Mouse (Mus musculus): ENCODE data around the gene Rnf186. TPM values are rescaled to one million over a fixed set of nuclear protein-coding genes. Genes with fewer than 3 reads are reported as not detected.

Rnf186 gene
- polyA plus RNA-seq, 1 experiment from 2014 or later = not detected

GRCm38 (mm10) chr4:139011201-139011702 is 44.3 kb downstream of the Rnf186 start:
- DNase-seq (ENCODE audit: low spot score, missing footprints) = peak; percentile 59
- no peak for ATAC-seq (ENCODE audit: low FRiP score)
- H3K36me3 ChIP-seq (ENCODE audit: control insufficient read depth, insufficient read depth, low read length) = no peaks in the 10 kb centered on the region
- WGBS = 97% methylated on average over 13 of the region's 13 CpGs
- no peaks in the 10 kb centered on the region for H3K4me1 ChIP-seq (ENCODE audit: control insufficient read depth, insufficient read depth, low read length)
- no peak overlapping the region for H3K27ac ChIP-seq (ENCODE audit: low read depth, low read length)
- no peak overlapping the region for H3K9ac ChIP-seq (ENCODE audit: low read length)
- no peaks in the 10 kb centered on the region; the same call in 1 of the 2 replicates for H3K9me3 ChIP-seq (ENCODE audit: control insufficient read depth, low read length)
- no peaks in the 10 kb centered on the region; the same call in 1 of the 2 replicates for H3K27me3 ChIP-seq (ENCODE audit: control insufficient read depth, insufficient read depth, low read length)
- no peak overlapping the region for H3K4me2 ChIP-seq
- no peak overlapping the region for H3K4me3 ChIP-seq (ENCODE audit: low read depth, low read length)

DNA sequence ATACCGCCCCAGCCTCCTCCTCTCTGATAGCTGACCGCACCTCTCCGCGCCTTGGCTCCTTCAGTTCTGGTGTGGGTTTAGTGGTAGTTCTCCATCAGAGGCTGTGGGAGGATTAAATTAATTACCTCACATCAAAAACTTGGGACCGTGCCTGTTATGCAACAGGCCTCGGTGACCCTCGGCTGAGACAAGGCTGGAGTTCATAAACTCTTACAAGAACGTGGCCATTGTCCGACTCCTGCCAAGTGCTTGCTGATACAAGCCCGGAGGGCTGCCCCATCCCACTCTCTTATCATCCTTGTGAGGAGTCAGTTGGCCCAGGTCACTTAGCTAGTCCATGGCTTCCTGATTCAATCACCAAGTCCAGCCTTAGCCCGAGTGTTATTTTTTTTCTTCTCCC is 46.4 kb downstream of the Rnf186 start:
- no peaks in the 10 kb centered on the region for H3K36me3 ChIP-seq (ENCODE audit: control insufficient read depth, insufficient read depth, low read length)
- 93% methylated on average over 11 of the region's 11 CpGs for WGBS
- no peaks in the 10 kb centered on the region for H3K4me1 ChIP-seq (ENCODE audit: control insufficient read depth, insufficient read depth, low read length)
- H3K4me3 ChIP-seq (ENCODE audit: low read depth, low read length) = no peak overlapping the region
- no peak overlapping the region for H3K4me2 ChIP-seq
- DNase-seq (ENCODE audit: low spot score, missing footprints) = no peak
- no peaks in the 10 kb centered on the region; the same call in 1 of the 2 replicates for H3K9me3 ChIP-seq (ENCODE audit: control insufficient read depth, low read length)
- ATAC-seq (ENCODE audit: low FRiP score) = no peak
- no peak overlapping the region for H3K27ac ChIP-seq (ENCODE audit: low read depth, low read length)
- no peak overlapping the region for H3K9ac ChIP-seq (ENCODE audit: low read length)
- no peaks in the 10 kb centered on the region for H3K27me3 ChIP-seq (ENCODE audit: control insufficient read depth, insufficient read depth, low read length)

- Histone ChIP-seq H3K9me3 (ENCODE audit: control insufficient read depth, low read length) (no peaks in the 10 kb centered on the region; the same call in 1 of the 2 replicates), H3K9ac (ENCODE audit: low read length) (no peak overlapping the region), H3K27me3 (ENCODE audit: control insufficient read depth, insufficient read depth, low read length) (no peaks in the 10 kb centered on the region), H3K27ac (ENCODE audit: low read depth, low read length) (no peak overlapping the region), H3K4me2 (no peak overlapping the region), H3K4me1 (ENCODE audit: control insufficient read depth, insufficient read depth, low read length) (no peaks in the 10 kb centered on the region), H3K4me3 (ENCODE audit: low read depth, low read length) (no peak overlapping the region), H3K36me3 (ENCODE audit: control insufficient read depth, insufficient read depth, low read length) (no peaks in the 10 kb centered on the region)
- WGBS = 76% methylated on average over 6 of the region's 6 CpGs
- DNase-seq (ENCODE audit: low spot score, missing footprints) = peak; percentile 39
- ATAC-seq (ENCODE audit: low FRiP score) = no peak
Observed at GRCm38 (mm10) chr4:139014793-139015192, 47.9 kb downstream of the Rnf186 start.

Other genes with a start within 250 kb of the Rnf186 start
- gene Pla2g2c, start 242.3 kb upstream of the Rnf186 start, polyA plus RNA-seq (2014; fragmentation: Nextera tagmentation; extraction: Ambion mirVana) = 0.81 and 0.96 TPM in 2 replicates
- gene Ubxn10, start 229.9 kb upstream of the Rnf186 start, polyA plus RNA-seq (2014; fragmentation: Nextera tagmentation; extraction: Ambion mirVana) = 1.5 TPM in 2 replicates
- gene Pla2g2f, start 209.5 kb upstream of the Rnf186 start, polyA plus RNA-seq (2014; fragmentation: Nextera tagmentation; extraction: Ambion mirVana) = 0.08 and 0.12 TPM in 2 replicates
- 0.26 and 0.41 TPM in 2 replicates for gene Pla2g2d, start 191.4 kb upstream of the Rnf186 start, polyA plus RNA-seq (2014; fragmentation: Nextera tagmentation; extraction: Ambion mirVana)
- gene Pla2g5, start 103.6 kb upstream of the Rnf186 start, polyA plus RNA-seq (2014; fragmentation: Nextera tagmentation; extraction: Ambion mirVana) = 0.22 TPM in 1 of 2 replicates, not detected in the other
- gene Gm13030, start 93.1 kb upstream of the Rnf186 start, polyA plus RNA-seq (2014; fragmentation: Nextera tagmentation; extraction: Ambion mirVana) = not detected in 2 replicates
- gene Pla2g2e, start 89.2 kb upstream of the Rnf186 start, polyA plus RNA-seq (2014; fragmentation: Nextera tagmentation; extraction: Ambion mirVana) = not detected in 2 replicates
- 2.7 and 3.0 TPM in 2 replicates for gene Otud3, start 53.2 kb upstream of the Rnf186 start, polyA plus RNA-seq (2014; fragmentation: Nextera tagmentation; extraction: Ambion mirVana)
- gene Tmco4, start 5.8 kb downstream of the Rnf186 start, polyA plus RNA-seq (2014; fragmentation: Nextera tagmentation; extraction: Ambion mirVana) = 0.46 and 0.90 TPM in 2 replicates
- not detected in 2 replicates for gene Htr6, start 108.5 kb downstream of the Rnf186 start, polyA plus RNA-seq (2014; fragmentation: Nextera tagmentation; extraction: Ambion mirVana)
- gene Nbl1, start 125.9 kb downstream of the Rnf186 start, polyA plus RNA-seq (2014; fragmentation: Nextera tagmentation; extraction: Ambion mirVana) = 12.7 and 13.6 TPM in 2 replicates
- gene Minos1, start 164.0 kb downstream of the Rnf186 start, polyA plus RNA-seq (2014; fragmentation: Nextera tagmentation; extraction: Ambion mirVana) = 421 and 426 TPM in 2 replicates
- 244 and 249 TPM in 2 replicates for gene Capzb, start 225.8 kb downstream of the Rnf186 start, polyA plus RNA-seq (2014; fragmentation: Nextera tagmentation; extraction: Ambion mirVana)

Measured in midbrain, embryonic 11.5 days (tissue).